Mouse (Mus musculus) liver, adult 2 months (tissue): ENCODE data around the gene Iscu. TPM values are rescaled to one million over a fixed set of nuclear protein-coding genes. Genes with fewer than 3 reads are reported as not detected.

Source experiments
- DNase-seq: peaks from one replicate; pipeline ENCODE4 v3.0.0-alpha.2; 2011; ENCODE audit warnings: low read depth, low spot score; ENCODE audit errors: extremely low read depth
- H3K27ac ChIP-seq: fragments of 200-500 bp; replicated peaks from 2 replicates; pipeline ENCODE4 v1.5.1; 2012; ENCODE audit warnings: low read depth, mild to moderate bottlenecking, control low read depth, inconsistent platforms, low read length; ENCODE audit not compliant: insufficient read depth
- H3K27me3 ChIP-seq: fragments of 200-500 bp; 2 replicates; pipeline ENCODE4 v1.6.1; 2012; ENCODE audit warnings: mild to moderate bottlenecking, moderate library complexity, low read length, inconsistent platforms; ENCODE audit not compliant: control insufficient read depth, insufficient read depth
- H3K36me3 ChIP-seq: fragments of 200-500 bp; 2 replicates; pipeline ENCODE4 v1.6.1; 2012; ENCODE audit warnings: low read length, inconsistent platforms; ENCODE audit not compliant: control insufficient read depth, insufficient read depth
- H3K4me1 ChIP-seq: fragments of 200-500 bp; 2 replicates; pipeline ENCODE4 v1.6.1; 2011; ENCODE audit warnings: low read length; ENCODE audit not compliant: control insufficient read depth, insufficient read depth
- H3K4me3 ChIP-seq: fragments of 200-500 bp; 2 replicates; pipeline ENCODE4 v1.5.1; 2011; ENCODE audit warnings: low read depth, mild to moderate bottlenecking, control low read depth, low read length, moderate library complexity; ENCODE audit not compliant: insufficient read depth
- H3K79me2 ChIP-seq: fragments of 200-500 bp; 2 replicates; pipeline ENCODE4 v1.6.1; 2012; ENCODE audit warnings: inconsistent platforms, mild to moderate bottlenecking, low read length, moderate library complexity; ENCODE audit not compliant: control insufficient read depth, insufficient read depth
- H3K9ac ChIP-seq: fragments of 200-500 bp; 2 replicates; pipeline ENCODE4 v1.6.1; 2012; ENCODE audit warnings: low read depth, mild to moderate bottlenecking, control low read depth, inconsistent platforms, low read length
- CTCF ChIP-seq: fragments of 200-500 bp; IDR thresholded peaks from 2 replicates; pipeline ENCODE4 v1.5.1; 2011; ENCODE audit warnings: low read depth, low read length, control low read depth
- POLR2A ChIP-seq: fragments of 200-500 bp; IDR thresholded peaks from 2 replicates; pipeline ENCODE4 v1.6.1; 2011; ENCODE audit warnings: low read length, control low read depth; ENCODE audit not compliant: insufficient read depth; ENCODE audit errors: extremely low read depth
- WGBS: fragments of 180-500 bp; shearing (Covaris S2); methylation state at CpG from one replicate; pipeline ENCODE4 v1.1.7; 2018; 5-methylcytosine and 5-hydroxymethylcytosine counted together
- polyA plus RNA-seq: library from polyadenylated mRNA; depleted of rRNA; stranded (reverse); fragments of >200 nt; gene quantifications from 2 replicates; pipeline ENCODE4 v1.2.3, GENCODE M21; 2012
- total RNA-seq: library from RNA; depleted of rRNA; stranded (reverse); fragments of >200 nt; gene quantifications from 2 replicates; pipeline ENCODE4 v1.2.3, GENCODE M21; 2014

The Iscu gene
- total and polyA plus RNA-seq, 2 experiments: 104 to 133 TPM

DNA sequence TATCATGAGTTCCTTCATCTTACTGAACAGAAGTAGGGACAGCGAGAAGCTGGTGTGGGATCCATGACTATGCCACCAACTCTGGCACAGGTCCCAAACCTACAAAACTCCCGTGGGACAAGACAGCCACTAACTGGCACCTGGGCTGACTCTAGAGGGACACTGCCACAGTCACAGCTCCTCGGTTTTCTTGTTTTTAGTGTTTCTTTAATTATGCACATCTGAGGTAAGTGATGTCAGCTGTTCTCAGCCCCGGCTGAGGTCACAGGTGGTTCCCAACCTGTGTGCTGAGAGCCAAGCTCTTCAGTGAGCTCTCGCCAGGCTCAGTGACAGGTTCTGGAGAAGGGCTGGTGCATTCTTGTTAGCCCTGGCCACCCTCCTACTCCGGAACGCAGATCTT, 8.1 kb upstream of the Iscu start:
- H3K36me3 ChIP-seq: peaks cover 3% of the 10 kb centered on the region; the same call in 1 of the 2 replicates
- H3K79me2 ChIP-seq: peaks cover 24% of the 10 kb centered on the region; the same call in 1 of the 2 replicates
- no peaks in the 10 kb centered on the region for H3K27me3 ChIP-seq
- TF ChIP-seq CTCF (no peak), POLR2A (no peak)
- no peak for DNase-seq
- H3K4me1 ChIP-seq: no peaks in the 10 kb centered on the region
- 91% methylated on average over 7 of the region's 7 CpGs for WGBS
- no peak overlapping the region for H3K27ac ChIP-seq
- H3K4me3 ChIP-seq: no peak overlapping the region
- no peak overlapping the region for H3K9ac ChIP-seq

DNA sequence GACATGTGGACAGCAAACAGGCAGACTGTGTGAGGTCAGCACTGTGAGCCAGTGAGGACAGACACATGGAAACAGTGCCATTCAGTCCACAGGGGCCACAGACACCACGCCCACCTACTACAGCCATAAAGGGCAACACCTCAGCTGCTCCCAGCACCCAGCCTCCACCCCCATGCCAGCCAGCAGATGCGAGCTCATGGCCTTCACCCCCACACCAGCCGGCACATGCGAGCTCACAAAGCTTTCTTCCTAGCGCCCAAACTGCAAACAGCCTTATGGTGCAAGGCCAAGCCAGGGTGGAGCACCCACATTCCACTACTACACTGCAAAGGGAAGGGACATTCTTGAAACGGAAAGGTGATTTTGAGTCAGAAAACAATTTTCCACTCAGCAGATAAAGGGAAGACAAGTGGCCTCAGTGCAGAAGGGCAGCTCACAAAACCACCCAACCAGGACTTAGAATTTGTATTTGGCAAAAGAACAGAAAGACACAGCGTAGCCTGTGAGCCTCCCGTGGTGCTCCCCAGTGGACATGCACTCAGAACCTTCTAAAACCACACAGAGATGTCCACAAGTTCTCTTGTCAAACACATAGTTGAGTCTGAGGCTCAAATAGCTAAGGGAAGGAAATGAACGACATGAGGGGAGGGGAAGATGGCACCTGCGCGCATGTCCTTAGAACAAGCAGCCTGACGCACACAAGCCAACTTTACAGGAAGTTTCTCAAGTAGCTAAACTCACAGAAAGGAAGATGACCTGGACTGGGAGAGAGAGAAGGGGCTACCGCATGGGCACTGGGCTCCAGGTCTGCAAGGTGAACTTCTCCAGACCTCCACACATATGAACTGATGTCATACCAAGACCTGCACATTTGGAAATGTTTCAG, 6.7 kb upstream of the Iscu start:
- DNase-seq: no peak
- Histone ChIP-seq H3K27me3 (no peaks in the 10 kb centered on the region), H3K36me3 (peaks cover 3% of the 10 kb centered on the region; the same call in 1 of the 2 replicates), H3K27ac (no peak overlapping the region), H3K4me1 (no peaks in the 10 kb centered on the region), H3K4me3 (no peak overlapping the region), H3K9ac (no peak overlapping the region), H3K79me2 (peaks cover 35% of the 10 kb centered on the region; the same call in 1 of the 2 replicates)
- TF ChIP-seq POLR2A (no peak), CTCF (no peak)
- WGBS: 68% methylated on average over 13 of the region's 13 CpGs

DNA sequence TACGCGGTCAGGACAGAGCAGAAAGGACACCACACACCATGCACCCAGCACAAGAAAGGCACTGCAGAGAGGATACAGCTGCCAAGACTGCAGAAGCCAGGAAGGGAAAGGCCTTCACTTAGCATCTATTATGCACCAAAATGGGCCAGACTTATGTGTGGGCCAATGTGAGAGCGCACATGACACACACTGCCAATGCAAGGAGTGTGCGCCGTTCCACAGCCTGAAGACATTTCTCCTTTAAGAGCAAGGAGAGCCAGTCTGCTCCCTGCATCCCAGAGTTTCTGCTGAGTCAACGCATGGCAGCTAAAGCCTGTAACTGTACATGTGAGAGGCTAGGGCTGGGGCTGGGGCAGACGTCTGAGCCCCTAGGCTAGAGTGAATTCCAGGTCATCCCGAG, 3.7 kb upstream of the Iscu start:
- H3K4me1 ChIP-seq: no peaks in the 10 kb centered on the region
- no peak overlapping the region for H3K9ac ChIP-seq
- H3K79me2 ChIP-seq: peaks cover 41% of the 10 kb centered on the region
- no peak for DNase-seq
- H3K4me3 ChIP-seq: no peak overlapping the region
- 93% methylated on average over 8 of the region's 8 CpGs for WGBS
- no peak overlapping the region for H3K27ac ChIP-seq
- H3K27me3 ChIP-seq: no peaks in the 10 kb centered on the region
- no peaks in the 10 kb centered on the region for H3K36me3 ChIP-seq
- no peak for TF ChIP-seq CTCF
- no peak for TF ChIP-seq POLR2A

DNA sequence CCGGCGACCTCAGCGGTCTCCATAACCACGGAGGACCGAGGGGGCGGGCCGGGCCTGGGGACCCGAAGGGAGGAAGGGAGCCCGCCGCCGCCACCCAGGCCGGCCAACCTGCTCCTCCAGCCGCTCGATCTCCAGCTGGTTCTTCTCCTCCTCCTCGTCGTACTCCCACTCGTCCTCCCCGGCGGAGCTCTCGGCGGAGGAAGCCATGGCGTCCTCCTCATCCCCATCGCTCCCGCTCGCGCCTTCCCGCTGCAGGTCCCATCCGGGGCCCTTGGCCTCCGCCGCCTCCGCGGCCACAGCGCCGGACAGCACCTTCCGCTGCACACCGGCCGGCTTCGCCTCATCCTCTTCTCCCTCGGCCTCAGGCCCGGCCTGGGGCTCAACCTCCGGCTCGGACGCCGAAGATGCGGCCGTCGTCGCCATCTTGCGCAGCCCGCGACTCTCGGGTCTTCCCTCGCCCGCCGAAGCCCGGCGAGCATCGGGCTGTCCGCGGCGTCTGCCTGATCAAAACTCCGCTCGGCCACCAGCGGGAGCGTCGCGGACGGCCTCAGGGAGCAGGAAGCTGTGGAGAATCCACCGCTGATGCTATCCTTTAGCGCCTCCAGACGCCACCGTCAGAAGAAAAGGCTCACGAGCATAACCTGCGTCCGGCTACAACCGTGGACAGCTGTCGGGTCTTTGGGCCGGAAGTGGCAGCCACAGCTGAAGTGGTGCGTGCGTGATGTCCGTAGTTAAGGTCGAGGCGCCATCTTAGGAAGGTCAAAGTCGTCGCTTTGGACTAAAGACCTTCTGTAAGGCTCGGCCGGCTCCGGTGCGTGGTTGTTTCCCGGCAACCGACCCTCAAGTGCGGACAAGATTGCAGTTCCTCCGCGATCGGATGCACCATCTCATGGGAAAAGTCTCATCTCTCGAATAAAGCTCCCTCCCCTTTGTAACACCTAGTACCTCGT, 1.1 kb upstream of the Iscu start:
- under 1% methylated on average over 97 of the region's 97 CpGs for WGBS
- DNase-seq: peak; percentile 85
- Histone ChIP-seq H3K4me3 (peak overlapping the region; percentile 97), H3K4me1 (no peaks in the 10 kb centered on the region), H3K27ac (peak overlapping the region; percentile 92), H3K79me2 (peaks cover 33% of the 10 kb centered on the region), H3K36me3 (peaks cover 15% of the 10 kb centered on the region; the same call in 1 of the 2 replicates), H3K27me3 (no peaks in the 10 kb centered on the region), H3K9ac (peak overlapping the region; percentile 79)
- TF ChIP-seq CTCF: no peak
- TF ChIP-seq POLR2A: 0 out of 2 replicates have a peak, but pooled peaks have one; percentile 37

DNA sequence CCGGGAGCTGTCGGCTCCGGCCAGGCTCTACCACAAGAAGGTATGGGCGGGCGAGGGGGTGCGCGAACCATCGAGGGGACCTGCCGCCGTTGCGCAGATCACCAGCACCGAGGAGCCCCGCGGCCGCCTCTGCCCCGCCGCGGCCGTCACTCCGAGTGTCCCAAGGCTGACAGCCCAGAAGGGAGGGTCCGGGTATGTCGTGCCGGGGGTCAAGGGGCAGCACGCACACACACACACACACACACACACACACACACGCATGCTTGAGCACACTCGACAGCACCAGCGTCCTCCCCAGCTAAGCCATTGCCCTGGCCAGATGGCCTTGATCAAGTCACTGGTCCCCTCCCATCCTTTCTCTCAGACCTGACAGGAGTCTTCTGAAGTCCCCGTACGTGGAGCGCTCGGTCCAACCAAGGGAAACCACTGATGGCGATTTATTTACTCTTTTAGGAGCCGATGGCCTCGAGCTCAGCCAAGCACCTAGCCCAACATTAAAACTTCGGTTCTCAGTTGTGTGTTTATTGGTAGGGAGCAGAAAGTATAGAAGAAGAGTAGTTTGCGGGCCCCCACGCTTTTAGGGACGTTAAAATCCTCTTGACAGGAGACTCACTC, 464 bp downstream of the Iscu start:
- H3K4me1 ChIP-seq: no peaks in the 10 kb centered on the region
- H3K27ac ChIP-seq: peak overlapping the region; percentile 19; the same call in 1 of the 2 replicates
- H3K9ac ChIP-seq: peak overlapping the region; percentile 88
- TF ChIP-seq CTCF (no peak), POLR2A (no peak)
- peak; percentile 29 for DNase-seq
- peaks cover 17% of the 10 kb centered on the region; the same call in 1 of the 2 replicates for H3K36me3 ChIP-seq
- no peaks in the 10 kb centered on the region for H3K27me3 ChIP-seq
- peaks cover 26% of the 10 kb centered on the region for H3K79me2 ChIP-seq
- peak overlapping the region; percentile 92 for H3K4me3 ChIP-seq
- WGBS: 0% methylated on average over 28 of the region's 38 CpGs
